Mouse (Mus musculus): ENCODE data around the gene Eif4b. TPM values are rescaled to one million over a fixed set of nuclear protein-coding genes. Genes with fewer than 3 reads are reported as not detected.

The Eif4b gene
- polyA plus RNA-seq, 1 experiment from 2014 or later: 121 TPM

DNA sequence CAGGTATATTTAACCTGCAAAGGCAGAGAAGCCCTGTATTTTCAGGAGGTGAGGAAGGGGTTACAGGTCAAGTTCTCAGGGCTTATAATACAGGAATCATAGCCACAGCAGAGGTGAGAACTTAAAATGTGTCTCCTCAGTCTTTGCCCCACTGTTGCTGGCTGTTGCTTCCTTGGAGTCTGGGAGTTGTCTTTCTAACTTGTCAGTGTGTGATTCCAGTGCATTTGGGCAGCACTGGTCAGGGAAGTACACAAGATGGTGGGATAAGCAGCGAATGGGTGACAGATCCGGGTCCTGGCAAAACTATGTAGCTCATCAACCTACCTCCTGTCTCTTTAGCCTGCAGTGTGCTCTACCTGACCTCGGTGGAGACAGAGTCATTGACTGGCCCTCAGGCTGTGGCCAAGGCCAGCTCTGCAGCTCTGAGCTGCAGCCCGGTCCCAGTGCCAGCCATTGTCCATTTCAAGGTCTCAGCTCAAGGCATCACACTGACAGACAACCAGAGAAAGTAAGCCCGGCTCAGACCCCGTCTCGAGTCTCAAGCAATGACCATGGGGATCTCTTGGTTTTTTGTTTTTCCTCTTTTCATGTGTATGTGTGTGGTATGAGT is 41.2 kb downstream of the Eif4b start:
- ATAC-seq (ENCODE audit: borderline replicate concordance, extremely low read depth, low FRiP score, low TSS enrichment): no peak
- Histone ChIP-seq H3K27me3 (no peaks in the 10 kb centered on the region), H3K4me1 (peaks cover 29% of the 10 kb centered on the region), H3K4me3 (no peak overlapping the region), H3K9me3 (no peaks in the 10 kb centered on the region), H3K27ac (no peak overlapping the region), H3K9ac (no peak overlapping the region), H3K36me3 (peaks cover 91% of the 10 kb centered on the region), H3K4me2 (no peak overlapping the region)
- 80% methylated on average over 7 of the region's 7 CpGs for whole genome bisulfite sequencing

DNA sequence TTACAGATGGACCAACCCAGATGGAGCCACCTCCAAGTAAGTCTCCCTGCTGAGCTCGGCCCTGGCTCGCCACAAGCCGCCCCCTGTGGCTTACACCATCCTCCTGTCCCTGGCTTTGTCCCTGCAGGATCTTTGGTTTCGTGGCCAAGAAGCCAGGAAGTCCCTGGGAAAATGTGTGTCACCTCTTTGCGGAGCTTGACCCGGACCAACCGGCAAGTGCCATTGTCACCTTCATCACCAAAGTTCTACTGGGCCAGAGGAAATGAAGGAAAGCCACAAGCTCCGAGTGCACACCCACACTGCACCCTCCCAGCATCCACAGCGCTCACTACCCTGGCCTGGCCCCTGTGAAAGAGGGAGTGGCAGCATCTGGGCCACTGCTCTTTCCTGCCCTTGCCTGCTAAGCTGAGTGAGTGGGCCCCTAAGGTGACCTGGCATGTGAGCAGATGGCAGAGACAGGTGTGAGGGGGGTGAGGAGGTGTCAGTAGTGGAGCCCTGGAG is 42.2 kb downstream of the Eif4b start:
- Histone ChIP-seq H3K9ac (no peak overlapping the region), H3K27ac (peak overlapping the region; percentile 32), H3K27me3 (no peaks in the 10 kb centered on the region), H3K9me3 (no peaks in the 10 kb centered on the region), H3K36me3 (peaks cover 81% of the 10 kb centered on the region), H3K4me2 (no peak overlapping the region), H3K4me3 (no peak overlapping the region), H3K4me1 (peaks cover 29% of the 10 kb centered on the region)
- WGBS: 74% methylated on average over 9 of the region's 9 CpGs
- ATAC-seq (ENCODE audit: borderline replicate concordance, extremely low read depth, low FRiP score, low TSS enrichment): no peak

DNA sequence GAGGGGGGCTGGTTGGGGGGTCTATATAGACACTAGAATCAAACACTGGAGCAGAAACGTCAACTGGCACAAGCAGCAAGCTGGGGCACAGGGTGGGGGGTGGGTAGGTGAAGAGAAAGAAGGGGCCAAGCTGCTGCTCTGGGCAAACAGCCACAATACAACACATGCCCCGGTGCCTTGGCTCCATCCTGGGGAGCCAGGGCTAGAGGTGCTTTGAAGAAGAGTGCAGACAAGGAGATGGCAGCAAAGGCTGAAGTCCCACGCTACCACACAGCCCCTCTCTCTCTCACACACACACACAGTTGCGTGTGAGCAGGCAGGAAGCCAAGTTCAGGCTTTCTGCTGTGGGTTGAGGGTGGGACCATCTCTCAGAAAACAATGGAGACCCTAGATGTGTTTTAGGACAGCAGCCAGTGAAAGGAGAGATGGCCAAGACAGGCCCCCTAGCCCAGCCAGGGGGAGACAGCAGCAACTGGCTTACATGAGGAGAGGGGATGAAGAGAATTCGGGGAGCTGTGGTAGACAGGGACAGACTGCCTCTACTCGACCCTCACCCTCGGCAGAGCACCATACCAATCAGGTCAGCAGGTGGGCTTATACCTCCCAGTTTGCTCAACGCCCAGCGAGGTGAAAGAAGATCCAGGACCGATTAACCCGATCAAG is 43.3 kb downstream of the Eif4b start:
- peak overlapping the region; percentile 32 for H3K27ac ChIP-seq
- H3K36me3 ChIP-seq: peaks cover 71% of the 10 kb centered on the region
- H3K9ac ChIP-seq: no peak overlapping the region
- peak; percentile 28; the same call in 1 of the 2 replicates for ATAC-seq (ENCODE audit: borderline replicate concordance, extremely low read depth, low FRiP score, low TSS enrichment)
- H3K4me3 ChIP-seq: no peak overlapping the region
- H3K27me3 ChIP-seq: no peaks in the 10 kb centered on the region
- no peaks in the 10 kb centered on the region for H3K9me3 ChIP-seq
- H3K4me2 ChIP-seq: no peak overlapping the region
- H3K4me1 ChIP-seq: peaks cover 29% of the 10 kb centered on the region
- WGBS: 62% methylated on average over 11 of the region's 11 CpGs

DNA sequence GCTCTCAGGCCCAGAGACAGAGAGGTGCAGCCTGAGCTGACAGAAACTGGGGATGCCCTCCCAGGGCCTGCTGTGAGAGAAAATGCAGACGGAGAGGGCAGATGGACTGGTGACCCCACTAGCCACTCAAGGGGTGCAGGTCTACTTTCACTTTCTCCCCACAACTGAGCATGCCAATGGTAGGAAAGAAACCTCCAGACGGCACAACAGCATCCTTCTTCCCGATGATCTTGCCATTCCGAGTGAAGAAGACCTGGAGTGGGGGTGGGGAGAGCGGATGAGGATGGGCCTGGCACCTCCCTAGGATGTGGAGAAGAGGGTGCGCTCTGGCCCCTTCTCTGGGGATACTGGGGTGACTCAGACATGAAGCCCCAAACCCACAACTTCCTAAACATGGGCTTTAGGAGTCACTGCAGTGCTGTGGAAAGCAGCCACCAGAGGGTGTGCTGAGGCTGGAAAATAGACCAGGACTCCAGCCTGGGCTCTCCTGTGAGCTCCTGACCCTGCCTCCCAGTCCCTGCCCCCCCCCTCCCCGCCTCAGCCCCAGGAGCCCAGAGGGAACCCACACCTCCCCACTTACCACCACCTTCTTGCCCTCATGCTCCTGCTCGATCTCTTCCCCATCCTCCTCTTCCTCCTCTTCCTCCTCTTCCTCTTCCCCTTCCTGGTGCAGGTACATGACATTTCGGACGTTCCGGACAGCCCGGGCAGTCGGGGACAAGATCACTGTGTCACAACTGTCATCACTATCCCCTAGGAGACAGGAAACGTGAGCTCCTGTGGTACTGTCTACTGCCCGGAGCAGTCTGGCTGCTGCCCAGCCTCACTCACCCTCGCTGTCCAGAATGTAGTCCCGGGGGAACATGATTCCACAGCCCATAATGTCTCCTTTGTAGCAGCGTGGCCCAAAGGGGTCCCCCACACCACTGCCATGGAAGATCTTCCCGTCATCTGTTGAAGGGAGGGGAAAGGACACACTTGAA is 44.2 kb downstream of the Eif4b start:
- WGBS: 64% methylated on average over 19 of the region's 19 CpGs
- Histone ChIP-seq H3K4me2 (no peak overlapping the region), H3K4me1 (peaks cover 29% of the 10 kb centered on the region), H3K9me3 (no peaks in the 10 kb centered on the region), H3K27me3 (no peaks in the 10 kb centered on the region), H3K27ac (peak overlapping the region; percentile 32), H3K9ac (no peak overlapping the region), H3K4me3 (no peak overlapping the region), H3K36me3 (peaks cover 68% of the 10 kb centered on the region)
- peak; percentile 31; the same call in 1 of the 2 replicates for ATAC-seq (ENCODE audit: borderline replicate concordance, extremely low read depth, low FRiP score, low TSS enrichment)

DNA sequence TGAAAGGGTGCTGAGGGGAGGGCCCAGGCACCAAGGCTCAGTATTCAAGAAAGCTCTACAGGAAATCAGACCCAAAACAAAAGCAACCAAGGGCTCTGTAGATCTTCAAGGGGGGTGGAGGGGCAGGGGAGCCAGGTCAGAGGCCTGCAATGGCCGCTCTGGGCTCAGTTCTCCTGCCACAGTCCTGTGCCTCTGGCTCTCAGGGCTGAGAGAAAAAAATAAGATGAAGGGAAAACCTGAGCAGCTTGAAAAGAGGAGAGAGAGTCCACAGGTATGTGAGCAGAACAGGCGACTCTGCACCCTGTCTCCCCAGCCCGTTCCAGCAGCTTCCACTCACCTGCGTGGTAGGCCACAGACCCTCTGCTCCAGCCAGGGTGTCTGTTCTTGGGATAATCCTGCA is 45.0 kb downstream of the Eif4b start:
- H3K4me1 ChIP-seq: peaks cover 29% of the 10 kb centered on the region
- H3K4me2 ChIP-seq: no peak overlapping the region
- no peak overlapping the region for H3K27ac ChIP-seq
- ATAC-seq (ENCODE audit: borderline replicate concordance, extremely low read depth, low FRiP score, low TSS enrichment): no peak
- H3K27me3 ChIP-seq: no peaks in the 10 kb centered on the region
- WGBS: 86% methylated on average over 4 of the region's 4 CpGs
- H3K9ac ChIP-seq: no peak overlapping the region
- H3K36me3 ChIP-seq: peaks cover 61% of the 10 kb centered on the region
- H3K9me3 ChIP-seq: no peaks in the 10 kb centered on the region
- no peak overlapping the region for H3K4me3 ChIP-seq

DNA sequence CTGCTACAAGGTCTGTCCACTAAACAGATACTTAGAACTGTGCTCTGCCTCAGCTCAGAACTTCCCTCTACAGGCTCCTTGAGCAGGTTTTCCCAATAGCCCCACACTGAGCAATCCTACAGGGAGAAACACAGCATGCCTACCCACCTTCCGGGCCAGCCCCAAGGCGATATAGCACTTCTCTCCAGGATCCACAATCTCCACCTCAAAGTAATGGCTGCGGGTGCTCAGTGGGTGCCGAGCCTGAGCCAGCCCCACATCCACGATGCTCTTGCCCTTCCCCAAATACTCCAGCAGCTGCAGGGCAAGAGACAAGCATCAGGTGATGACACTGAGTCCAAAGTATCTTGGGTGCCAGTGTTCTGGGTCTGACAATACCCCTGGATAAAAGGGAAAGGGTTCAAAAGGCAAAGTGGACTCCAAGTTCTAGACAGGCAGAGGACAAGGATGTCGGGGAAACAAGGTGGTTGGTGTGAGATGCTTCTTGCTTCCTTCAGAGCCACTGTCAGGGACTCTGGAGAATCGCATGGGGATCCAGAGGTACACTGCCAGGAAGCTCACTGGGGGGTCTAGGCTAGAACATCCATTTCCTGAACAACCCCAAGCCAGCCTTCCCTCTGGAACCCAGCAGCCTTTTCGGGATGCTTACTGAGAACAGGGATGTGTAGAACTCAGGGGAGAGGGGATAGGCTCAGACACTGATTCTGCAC is 45.7 kb downstream of the Eif4b start:
- Histone ChIP-seq H3K4me1 (peaks cover 29% of the 10 kb centered on the region), H3K4me2 (no peak overlapping the region), H3K36me3 (peaks cover 55% of the 10 kb centered on the region), H3K27ac (no peak overlapping the region), H3K27me3 (no peaks in the 10 kb centered on the region), H3K9ac (no peak overlapping the region), H3K9me3 (no peaks in the 10 kb centered on the region), H3K4me3 (no peak overlapping the region)
- WGBS: 70% methylated on average over 8 of the region's 8 CpGs
- no peak for ATAC-seq (ENCODE audit: borderline replicate concordance, extremely low read depth, low FRiP score, low TSS enrichment)

DNA sequence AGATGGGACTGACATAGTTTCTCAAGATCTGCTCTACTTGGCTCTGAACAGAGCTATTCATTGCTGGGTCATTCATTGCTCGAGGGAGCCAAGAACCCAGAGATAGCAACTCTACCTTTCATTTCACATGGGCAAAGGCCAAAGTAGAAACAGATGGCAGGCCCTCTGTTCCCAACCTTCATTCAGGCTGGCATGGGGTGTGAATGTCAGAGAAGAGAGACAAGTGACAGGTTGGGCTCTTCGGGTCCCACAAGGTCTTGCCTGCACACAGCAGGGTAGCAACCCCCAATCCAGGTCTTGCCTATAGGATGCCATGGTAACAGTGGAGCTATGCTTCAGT is 46.2 kb downstream of the Eif4b start:
- Histone ChIP-seq H3K4me1 (peaks cover 29% of the 10 kb centered on the region), H3K4me3 (no peak overlapping the region), H3K9me3 (no peaks in the 10 kb centered on the region), H3K9ac (no peak overlapping the region), H3K27me3 (no peaks in the 10 kb centered on the region), H3K27ac (no peak overlapping the region), H3K36me3 (peaks cover 50% of the 10 kb centered on the region), H3K4me2 (no peak overlapping the region)
- WGBS: 74% methylated on average over 2 of the region's 2 CpGs
- ATAC-seq (ENCODE audit: borderline replicate concordance, extremely low read depth, low FRiP score, low TSS enrichment): no peak

DNA sequence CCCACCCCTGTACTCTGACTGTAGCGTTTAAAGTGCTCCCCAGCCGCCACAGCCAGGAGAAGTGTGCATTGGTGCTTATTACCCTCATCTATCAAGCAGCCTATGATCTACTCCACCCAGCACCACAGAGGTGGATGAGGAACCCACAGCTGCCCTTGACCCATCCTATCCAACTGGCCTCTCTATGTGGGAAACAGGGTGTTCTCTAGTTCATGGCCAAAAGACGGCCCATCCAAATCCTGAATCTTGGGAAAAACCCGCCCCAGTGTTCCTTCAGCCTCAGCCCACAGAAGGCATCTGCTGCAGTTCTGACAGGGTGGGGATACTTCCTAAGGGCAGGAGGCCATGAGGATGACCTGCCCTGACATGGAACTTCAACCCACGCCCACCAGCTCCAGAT is 47.0 kb downstream of the Eif4b start:
- ATAC-seq (ENCODE audit: borderline replicate concordance, extremely low read depth, low FRiP score, low TSS enrichment): no peak
- WGBS: 83% methylated on average over 5 of the region's 5 CpGs
- H3K9ac ChIP-seq: no peak overlapping the region
- no peaks in the 10 kb centered on the region for H3K27me3 ChIP-seq
- no peak overlapping the region for H3K4me2 ChIP-seq
- H3K9me3 ChIP-seq: no peaks in the 10 kb centered on the region
- no peak overlapping the region for H3K27ac ChIP-seq
- H3K4me1 ChIP-seq: peaks cover 27% of the 10 kb centered on the region
- H3K4me3 ChIP-seq: no peak overlapping the region
- H3K36me3 ChIP-seq: peaks cover 48% of the 10 kb centered on the region

DNA sequence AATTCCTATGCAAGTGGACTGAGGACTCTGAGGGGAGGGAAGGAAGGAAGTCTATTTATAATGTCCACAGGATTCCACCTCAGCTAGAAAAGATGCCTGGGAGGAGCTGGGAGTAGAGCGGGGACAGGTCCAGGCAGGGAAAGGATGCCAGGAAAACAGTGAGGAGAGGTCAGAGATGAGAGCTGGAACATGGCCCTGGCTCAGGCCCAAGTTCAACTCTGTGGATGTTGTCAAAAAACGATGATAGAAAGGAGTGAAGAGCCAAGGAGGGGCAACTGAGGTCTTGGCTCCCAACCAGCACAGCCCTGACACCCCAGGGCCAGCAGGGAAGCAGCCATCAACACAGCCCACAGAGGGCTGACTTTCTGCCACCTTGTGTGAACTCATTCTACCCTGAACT is 52.7 kb downstream of the Eif4b start:
- 31% methylated on average over 2 of the region's 2 CpGs for WGBS
- no peaks in the 10 kb centered on the region; the same call in 1 of the 2 replicates for H3K4me1 ChIP-seq
- no peak overlapping the region for H3K4me3 ChIP-seq
- H3K4me2 ChIP-seq: no peak overlapping the region
- H3K36me3 ChIP-seq: peaks cover 45% of the 10 kb centered on the region
- ATAC-seq (ENCODE audit: borderline replicate concordance, extremely low read depth, low FRiP score, low TSS enrichment): 0 out of 2 replicates have a peak, but pooled peaks have one; percentile 39
- H3K27ac ChIP-seq: 0 out of 2 replicates have a peak overlapping the region, but pooled peaks have one; percentile 2
- no peak overlapping the region for H3K9ac ChIP-seq
- no peaks in the 10 kb centered on the region for H3K27me3 ChIP-seq
- H3K9me3 ChIP-seq: no peaks in the 10 kb centered on the region

DNA sequence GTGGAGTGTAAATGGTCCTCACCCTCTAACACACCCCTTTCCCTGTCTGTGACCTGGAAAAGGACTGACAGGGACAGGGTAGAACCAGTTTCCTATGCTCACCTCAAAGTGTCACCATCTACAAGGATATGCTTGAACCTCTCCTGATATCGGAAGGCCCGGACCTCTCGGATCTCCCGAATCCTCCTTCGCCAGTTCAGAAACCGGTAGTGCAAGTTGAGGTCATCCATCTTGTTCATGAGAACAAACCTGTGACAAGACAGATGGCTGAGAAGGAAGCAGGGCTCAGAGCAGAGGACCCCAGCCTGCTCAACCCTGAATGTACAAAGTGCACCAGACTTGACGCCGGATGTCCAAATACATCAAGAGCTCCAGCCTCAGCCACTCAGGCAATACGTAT is 59.7 kb downstream of the Eif4b start:
- Histone ChIP-seq H3K9me3 (no peaks in the 10 kb centered on the region), H3K4me3 (no peak overlapping the region), H3K9ac (no peak overlapping the region), H3K27me3 (no peaks in the 10 kb centered on the region), H3K36me3 (peaks cover 41% of the 10 kb centered on the region), H3K27ac (no peak overlapping the region), H3K4me1 (peaks cover 19% of the 10 kb centered on the region), H3K4me2 (no peak overlapping the region)
- no peak for ATAC-seq (ENCODE audit: borderline replicate concordance, extremely low read depth, low FRiP score, low TSS enrichment)
- WGBS: 67% methylated on average over 9 of the region's 9 CpGs

DNA sequence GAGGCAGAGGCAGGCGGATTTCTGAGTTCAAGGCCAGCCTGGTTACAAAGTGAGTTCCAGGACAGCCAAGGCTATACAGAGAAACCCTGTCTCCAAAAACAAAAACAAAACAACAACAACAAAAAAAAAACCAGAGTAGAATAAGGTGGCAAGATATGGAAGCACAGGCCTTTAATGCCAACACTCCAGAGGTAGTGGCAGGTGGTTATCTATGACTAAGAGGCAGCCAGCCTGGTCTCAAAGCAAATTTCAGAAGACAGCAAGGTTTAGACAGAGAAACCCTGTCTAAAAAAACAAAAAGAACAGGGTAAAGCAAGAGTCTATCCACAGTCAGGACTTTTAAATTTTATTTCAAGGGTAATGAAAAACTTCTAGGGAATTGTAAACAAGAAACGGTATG is 61.1 kb downstream of the Eif4b start:
- H3K36me3 ChIP-seq: peaks cover 29% of the 10 kb centered on the region
- peaks cover 19% of the 10 kb centered on the region for H3K4me1 ChIP-seq
- no peak overlapping the region for H3K9ac ChIP-seq
- WGBS: 66% methylated on average over 2 of the region's 2 CpGs
- H3K27me3 ChIP-seq: no peaks in the 10 kb centered on the region
- ATAC-seq (ENCODE audit: borderline replicate concordance, extremely low read depth, low FRiP score, low TSS enrichment): no peak
- H3K27ac ChIP-seq: no peak overlapping the region
- peak overlapping the region; percentile 85 for H3K4me2 ChIP-seq
- no peak overlapping the region for H3K4me3 ChIP-seq
- H3K9me3 ChIP-seq: no peaks in the 10 kb centered on the region

Measured in lung, embryonic 15.5 days (tissue).